Mouse (Mus musculus) liver, adult 2 months (tissue): ENCODE data around the gene Mindy3. TPM values are rescaled to one million over a fixed set of nuclear protein-coding genes. Genes with fewer than 3 reads are reported as not detected.
"Not testable (repeated sequence)": the region's sequence is repeated elsewhere in the genome, so short reads cannot be mapped to it uniquely, and the experiment has no call there.

Source experiments
- DNase-seq: peaks from one replicate; pipeline ENCODE4 v3.0.0-alpha.2; 2011; ENCODE audit warnings: low read depth, low spot score; ENCODE audit errors: extremely low read depth
- H3K27ac ChIP-seq: fragments of 200-500 bp; replicated peaks from 2 replicates; pipeline ENCODE4 v1.5.1; 2012; ENCODE audit warnings: low read depth, mild to moderate bottlenecking, control low read depth, inconsistent platforms, low read length; ENCODE audit not compliant: insufficient read depth
- H3K27me3 ChIP-seq: fragments of 200-500 bp; 2 replicates; pipeline ENCODE4 v1.6.1; 2012; ENCODE audit warnings: mild to moderate bottlenecking, moderate library complexity, low read length, inconsistent platforms; ENCODE audit not compliant: control insufficient read depth, insufficient read depth
- H3K36me3 ChIP-seq: fragments of 200-500 bp; 2 replicates; pipeline ENCODE4 v1.6.1; 2012; ENCODE audit warnings: low read length, inconsistent platforms; ENCODE audit not compliant: control insufficient read depth, insufficient read depth
- H3K4me1 ChIP-seq: fragments of 200-500 bp; 2 replicates; pipeline ENCODE4 v1.6.1; 2011; ENCODE audit warnings: low read length; ENCODE audit not compliant: control insufficient read depth, insufficient read depth
- H3K4me3 ChIP-seq: fragments of 200-500 bp; 2 replicates; pipeline ENCODE4 v1.5.1; 2011; ENCODE audit warnings: low read depth, mild to moderate bottlenecking, control low read depth, low read length, moderate library complexity; ENCODE audit not compliant: insufficient read depth
- H3K79me2 ChIP-seq: fragments of 200-500 bp; 2 replicates; pipeline ENCODE4 v1.6.1; 2012; ENCODE audit warnings: inconsistent platforms, mild to moderate bottlenecking, low read length, moderate library complexity; ENCODE audit not compliant: control insufficient read depth, insufficient read depth
- H3K9ac ChIP-seq: fragments of 200-500 bp; 2 replicates; pipeline ENCODE4 v1.6.1; 2012; ENCODE audit warnings: low read depth, mild to moderate bottlenecking, control low read depth, inconsistent platforms, low read length
- CTCF ChIP-seq: fragments of 200-500 bp; IDR thresholded peaks from 2 replicates; pipeline ENCODE4 v1.5.1; 2011; ENCODE audit warnings: low read depth, low read length, control low read depth
- POLR2A ChIP-seq: fragments of 200-500 bp; IDR thresholded peaks from 2 replicates; pipeline ENCODE4 v1.6.1; 2011; ENCODE audit warnings: low read length, control low read depth; ENCODE audit not compliant: insufficient read depth; ENCODE audit errors: extremely low read depth
- WGBS: fragments of 180-500 bp; shearing (Covaris S2); methylation state at CpG from one replicate; pipeline ENCODE4 v1.1.7; 2018; 5-methylcytosine and 5-hydroxymethylcytosine counted together
- polyA plus RNA-seq: library from polyadenylated mRNA; depleted of rRNA; stranded (reverse); fragments of >200 nt; gene quantifications from 2 replicates; pipeline ENCODE4 v1.2.3, GENCODE M21; 2012
- total RNA-seq: library from RNA; depleted of rRNA; stranded (reverse); fragments of >200 nt; gene quantifications from 2 replicates; pipeline ENCODE4 v1.2.3, GENCODE M21; 2014

The Mindy3 gene
- total and polyA plus RNA-seq, 2 experiments: 20.3 to 46.4 TPM

- Histone ChIP-seq H3K4me3 (no peak overlapping the region), H3K79me2 (no peaks in the 10 kb centered on the region), H3K9ac (no peak overlapping the region), H3K4me1 (peaks cover 3% of the 10 kb centered on the region; the same call in 1 of the 2 replicates), H3K27ac (no peak overlapping the region), H3K36me3 (no peaks in the 10 kb centered on the region), H3K27me3 (no peaks in the 10 kb centered on the region)
- no peak for DNase-seq
- WGBS: 77% methylated on average over 1 of the region's 1 CpGs
- TF ChIP-seq CTCF: no peak
- no peak for TF ChIP-seq POLR2A
Observed at GRCm38 (mm10) chr2:12432055-12432454, 12.8 kb upstream of the Mindy3 start.

- no peak for DNase-seq
- no peak overlapping the region for H3K27ac ChIP-seq
- no peaks in the 10 kb centered on the region for H3K79me2 ChIP-seq
- H3K27me3 ChIP-seq: no peaks in the 10 kb centered on the region
- peaks cover 4% of the 10 kb centered on the region; the same call in 1 of the 2 replicates for H3K4me1 ChIP-seq
- WGBS: 80% methylated on average over 3 of the region's 3 CpGs
- H3K9ac ChIP-seq: no peak overlapping the region
- no peak for TF ChIP-seq CTCF
- no peak overlapping the region for H3K4me3 ChIP-seq
- no peaks in the 10 kb centered on the region for H3K36me3 ChIP-seq
Observed at GRCm38 (mm10) chr2:12424374-12424773, 5.1 kb upstream of the Mindy3 start.

GRCm38 (mm10) chr2:12423426-12423825, 4.2 kb upstream of the Mindy3 start:
- H3K4me3 ChIP-seq, H3K36me3 ChIP-seq, DNase-seq, H3K79me2 ChIP-seq, H3K27ac ChIP-seq, H3K27me3 ChIP-seq, H3K4me1 ChIP-seq, H3K9ac ChIP-seq: not testable (repeated sequence)
- 78% methylated on average over 6 of the region's 6 CpGs for WGBS

DNA sequence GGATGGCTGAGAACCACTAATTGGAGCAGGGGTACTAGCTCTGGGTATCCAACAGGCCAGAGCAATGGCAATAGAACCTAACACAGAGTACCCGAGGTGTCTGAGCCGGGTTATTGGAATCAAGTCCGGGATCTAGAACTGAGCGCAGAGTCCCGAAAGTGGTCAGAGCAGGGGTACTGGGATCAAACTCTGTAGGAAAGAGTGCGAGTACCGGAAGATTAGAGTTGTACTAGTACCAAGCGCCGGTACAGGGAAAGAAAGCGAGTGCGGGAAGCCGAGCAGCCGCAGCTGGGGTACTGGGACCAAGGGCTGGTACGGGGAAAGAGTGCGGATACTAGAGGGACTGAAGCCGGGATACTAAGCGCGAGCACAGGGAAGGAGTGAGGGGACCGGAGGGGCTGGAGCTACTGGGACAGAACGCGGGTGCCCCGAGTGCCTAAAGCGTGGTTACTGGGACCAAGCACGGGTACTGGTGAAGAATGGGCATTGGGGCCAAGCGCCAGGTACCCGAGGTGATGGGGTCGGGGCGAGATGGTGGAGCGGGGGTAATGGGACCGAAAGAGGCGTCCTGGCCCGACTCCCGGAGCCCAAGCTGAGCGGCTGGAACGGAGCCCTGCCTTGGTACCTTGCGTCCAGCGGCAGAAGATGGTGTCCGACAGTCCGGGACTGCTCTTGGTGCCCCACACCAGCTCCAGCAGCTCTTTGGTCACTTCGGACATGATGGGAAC, 572 bp downstream of the Mindy3 start:
- H3K27ac ChIP-seq: peak overlapping the region; percentile 68
- H3K4me3 ChIP-seq: peak overlapping the region; percentile 94
- H3K4me1 ChIP-seq: peaks cover 24% of the 10 kb centered on the region
- no peaks in the 10 kb centered on the region for H3K27me3 ChIP-seq
- TF ChIP-seq POLR2A (no peak), CTCF (no peak)
- WGBS: under 1% methylated on average over 40 of the region's 40 CpGs
- no peak for DNase-seq
- H3K9ac ChIP-seq: peak overlapping the region; percentile 90
- H3K79me2 ChIP-seq: peaks cover 30% of the 10 kb centered on the region
- H3K36me3 ChIP-seq: no peaks in the 10 kb centered on the region

- Histone ChIP-seq H3K9ac (peak overlapping the region; percentile 90; the same call in 1 of the 2 replicates), H3K79me2 (peaks cover 32% of the 10 kb centered on the region), H3K27me3 (no peaks in the 10 kb centered on the region), H3K4me1 (peaks cover 24% of the 10 kb centered on the region), H3K27ac (no peak overlapping the region), H3K4me3 (peak overlapping the region; percentile 94), H3K36me3 (no peaks in the 10 kb centered on the region)
- WGBS: 27% methylated on average over 8 of the region's 8 CpGs
- TF ChIP-seq CTCF: no peak
- no peak for TF ChIP-seq POLR2A
- DNase-seq: peak; percentile 35
Observed at GRCm38 (mm10) chr2:12418121-12418520, 1.1 kb downstream of the Mindy3 start.

GRCm38 (mm10) chr2:12412309-12412708, 7.0 kb downstream of the Mindy3 start:
- Histone ChIP-seq H3K27me3 (no peaks in the 10 kb centered on the region), H3K27ac (no peak overlapping the region), H3K4me1 (peaks cover 21% of the 10 kb centered on the region), H3K79me2 (peaks cover 24% of the 10 kb centered on the region), H3K9ac (no peak overlapping the region), H3K36me3 (no peaks in the 10 kb centered on the region; the same call in 1 of the 2 replicates), H3K4me3 (no peak overlapping the region)
- DNase-seq: no peak
- TF ChIP-seq POLR2A (no peak), CTCF (no peak)
- 89% methylated on average over 2 of the region's 2 CpGs for WGBS
